Mouse (Mus musculus) limb, embryonic 11.5 days (tissue): Measurements from ENCODE around the gene Mia. TPM values are rescaled to one million over a fixed set of nuclear protein-coding genes. Genes with fewer than 3 reads are reported as not detected.

ENCODE experiments used
- ATAC-seq: fragments of 200-750 bp; cut with Nextera tagmentation; 2 replicates; pipeline ENCODE4 v1.8.0; 2017; ENCODE audit warnings: low read depth; ENCODE audit not compliant: insufficient number of reproducible peaks, low FRiP score, low TSS enrichment
- DNase-seq: peaks from one replicate; pipeline ENCODE4 v3.0.0-alpha.2; 2015; ENCODE audit warnings: low spot score
- H3K27ac ChIP-seq: fragments of 300-500 bp; sonication (generic); replicated peaks from 2 replicates; pipeline ENCODE4 v1.5.1; 2014; ENCODE audit warnings: low read depth, mild to moderate bottlenecking, low read length
- H3K27me3 ChIP-seq: fragments of 300-500 bp; sonication (generic); 2 replicates; pipeline ENCODE4 v1.6.1; 2014; ENCODE audit warnings: mild to moderate bottlenecking, low read length, mixed read lengths; ENCODE audit not compliant: control insufficient read depth, insufficient read depth
- H3K36me3 ChIP-seq: fragments of 300-500 bp; sonication (generic); 2 replicates; pipeline ENCODE4 v1.6.1; 2014; ENCODE audit warnings: mild to moderate bottlenecking, low read length, moderate library complexity, mixed read lengths; ENCODE audit not compliant: control insufficient read depth, insufficient read depth
- H3K4me1 ChIP-seq: fragments of 300-500 bp; sonication (generic); 2 replicates; pipeline ENCODE4 v1.6.1; 2014; ENCODE audit warnings: low read length, mixed read lengths; ENCODE audit not compliant: control insufficient read depth, insufficient read depth
- H3K4me2 ChIP-seq: fragments of 300-500 bp; sonication (generic); 2 replicates; pipeline ENCODE4 v1.6.1; 2014; ENCODE audit warnings: low read depth, mild to moderate bottlenecking, moderate library complexity; ENCODE audit not compliant: severe bottlenecking
- H3K4me3 ChIP-seq: fragments of 300-500 bp; sonication (generic); 2 replicates; pipeline ENCODE4 v1.5.1; 2014; ENCODE audit warnings: low read depth, low read length
- H3K9ac ChIP-seq: fragments of 300-500 bp; sonication (generic); 2 replicates; pipeline ENCODE4 v1.6.1; 2014; ENCODE audit warnings: mild to moderate bottlenecking, low read length
- H3K9me3 ChIP-seq: fragments of 300-500 bp; sonication (generic); 2 replicates; pipeline ENCODE4 v1.6.1; 2016; ENCODE audit warnings: low read length; ENCODE audit not compliant: control insufficient read depth
- WGBS: fragments of 180-500 bp; shearing (Covaris S2); extraction: QIAGEN DNeasy Blood & Tissue Kit; methylation state at CpG from one replicate; pipeline ENCODE4 v1.1.7; 2014; 5-methylcytosine and 5-hydroxymethylcytosine counted together
- polyA plus RNA-seq: library from polyadenylated mRNA; unstranded; fragments of >200 nt; fragmentation: Nextera tagmentation; extraction: Ambion mirVana; gene quantifications from 2 replicates; pipeline ENCODE4 v1.2.1, GENCODE M21; 2014

The Mia gene
- polyA plus RNA-seq, 1 experiment from 2014 or later: 8.7 TPM

GRCm38 (mm10) chr7:27167475-27168094 lies 13.4 kb downstream of the Mia start:
- Histone ChIP-seq H3K36me3 (peaks cover 8% of the 10 kb centered on the region; the same call in 1 of the 2 replicates), H3K27ac (0 out of 2 replicates have a peak overlapping the region, but pooled peaks have one; percentile 36)
- 81% methylated on average over 11 of the region's 11 CpGs for WGBS

DNA sequence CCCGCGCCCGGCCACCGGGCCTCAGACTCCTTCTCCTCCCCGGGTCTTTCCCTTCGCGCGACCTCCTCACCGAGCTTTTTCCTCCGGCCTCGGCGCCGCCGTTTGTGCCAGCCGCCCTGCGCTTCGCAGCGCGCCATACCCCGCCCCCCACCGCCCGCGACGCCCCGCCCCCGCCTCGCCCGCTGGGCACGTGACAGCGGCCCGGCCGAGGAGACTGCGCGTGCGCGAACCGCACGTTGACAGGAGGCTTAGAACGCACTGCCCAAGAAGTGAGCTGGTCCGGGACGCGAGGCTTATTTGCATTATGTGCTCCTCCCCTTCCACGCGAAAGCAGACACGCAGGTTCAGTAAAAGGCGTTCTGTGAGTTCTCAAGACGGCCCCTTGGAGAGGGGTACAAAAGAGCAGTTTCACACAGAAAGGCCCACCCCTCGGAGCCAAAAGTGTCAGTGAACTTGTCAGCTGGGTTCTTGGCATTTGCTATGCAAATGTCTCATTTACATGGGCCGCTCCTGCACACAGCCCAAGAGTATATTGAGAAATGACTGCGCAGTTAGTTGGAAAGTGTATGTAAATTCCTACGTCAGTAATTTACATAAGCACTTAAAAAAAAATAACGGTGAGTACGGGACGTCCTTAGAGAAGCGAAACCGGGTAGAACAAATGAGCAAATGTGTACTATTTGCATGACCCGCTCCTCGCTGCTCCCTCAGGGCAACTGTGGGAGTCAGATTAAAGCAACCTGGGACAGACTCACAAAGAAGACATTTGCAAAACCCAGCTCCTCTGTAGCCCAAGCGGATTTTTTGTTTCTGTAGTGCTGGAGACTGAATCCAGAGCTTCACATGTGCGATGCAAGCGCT lies 14.1 kb downstream of the Mia start, which contains the start of gene Egln2:
TSS of gene Egln2 (minus strand) at position 189 of the 861 bp plus-strand sequence.
- Histone ChIP-seq H3K4me2 (peak within 1 kb of the TSS; percentile 70), H3K9me3 (no peaks in the 10 kb centered on the region), H3K27ac (peak within 1 kb of the TSS; percentile 92), H3K27me3 (no peaks in the 10 kb centered on the region), H3K4me1 (peaks cover 23% of the 10 kb centered on the region), H3K4me3 (peak within 1 kb of the TSS; percentile 73), H3K36me3 (peaks cover 8% of the 10 kb centered on the region), H3K9ac (peak within 1 kb of the TSS; percentile 87)
- ATAC-seq (peak; percentile 71), DNase-seq (peak; percentile 95)
- 2% methylated on average over 53 of the region's 61 CpGs for WGBS

More at GRCm38 (mm10) chr7:27167475-27168094, 13.4 kb downstream of the Mia start:
- no peaks in the 10 kb centered on the region for H3K27me3 ChIP-seq
- no peak for ATAC-seq
- no peaks in the 10 kb centered on the region for H3K9me3 ChIP-seq
- no peak for DNase-seq
- H3K9ac ChIP-seq: peak overlapping the region; percentile 30; the same call in 1 of the 2 replicates
- peak overlapping the region; percentile 73; the same call in 1 of the 2 replicates for H3K4me3 ChIP-seq
- H3K4me1 ChIP-seq: peaks cover 23% of the 10 kb centered on the region
- peak overlapping the region; percentile 70 for H3K4me2 ChIP-seq

DNA sequence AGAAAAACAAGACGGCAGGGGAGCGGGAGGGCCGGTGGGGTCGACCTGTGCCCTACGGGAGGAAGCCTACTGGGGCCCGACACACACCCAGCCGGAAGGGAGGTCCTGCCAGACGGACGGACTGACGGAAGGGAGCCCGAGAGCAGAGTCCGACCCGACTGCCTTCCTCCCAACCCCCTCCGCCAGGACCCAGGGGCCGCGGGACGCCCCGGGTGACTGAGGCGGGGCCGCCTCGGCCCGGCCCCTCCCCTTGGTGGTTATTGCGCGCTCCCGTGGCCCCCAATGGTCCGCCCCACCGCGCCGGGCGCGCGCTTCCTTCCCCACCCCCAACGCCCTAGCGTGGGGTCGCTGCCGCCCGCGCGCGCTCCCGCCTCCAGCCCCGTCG lies 14.7 kb downstream of the Mia start:
- peak overlapping the region; percentile 73 for H3K4me3 ChIP-seq
- peaks cover 8% of the 10 kb centered on the region for H3K36me3 ChIP-seq
- peak overlapping the region; percentile 87 for H3K9ac ChIP-seq
- H3K4me1 ChIP-seq: peaks cover 26% of the 10 kb centered on the region
- DNase-seq (peak; percentile 87), ATAC-seq (peak; percentile 78)
- no peaks in the 10 kb centered on the region for H3K9me3 ChIP-seq
- H3K27me3 ChIP-seq: no peaks in the 10 kb centered on the region
- H3K27ac ChIP-seq: peak overlapping the region; percentile 92
- peak overlapping the region; percentile 70 for H3K4me2 ChIP-seq
- WGBS: 0% methylated on average over 21 of the region's 43 CpGs

DNA sequence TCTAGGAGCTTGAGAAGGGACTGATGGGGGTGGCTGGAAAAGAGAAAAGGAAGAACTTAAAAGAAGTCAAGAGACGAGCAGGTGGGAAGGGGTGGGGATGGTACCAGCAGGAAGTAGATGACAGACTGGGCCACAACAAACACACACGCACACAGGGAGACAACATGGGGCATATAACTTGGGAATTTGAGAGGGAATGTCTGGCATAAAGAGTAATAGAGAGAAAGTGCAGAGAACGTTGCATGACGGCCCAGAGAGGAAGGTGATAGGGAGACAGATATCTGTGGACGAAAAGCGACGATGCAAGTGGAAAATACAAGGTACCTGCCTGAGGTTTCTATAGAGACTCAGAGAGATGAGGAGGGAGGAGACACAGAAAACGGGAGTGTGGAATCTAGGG lies 15.3 kb downstream of the Mia start:
- H3K9me3 ChIP-seq: no peaks in the 10 kb centered on the region
- DNase-seq (no peak), ATAC-seq (no peak)
- peak overlapping the region; percentile 87 for H3K9ac ChIP-seq
- H3K36me3 ChIP-seq: peaks cover 8% of the 10 kb centered on the region
- H3K4me1 ChIP-seq: peaks cover 26% of the 10 kb centered on the region
- H3K27me3 ChIP-seq: no peaks in the 10 kb centered on the region
- H3K4me2 ChIP-seq: peak overlapping the region; percentile 70
- H3K4me3 ChIP-seq: peak overlapping the region; percentile 73
- H3K27ac ChIP-seq: peak overlapping the region; percentile 92
- WGBS: 4% methylated on average over 8 of the region's 8 CpGs

GRCm38 (mm10) chr7:27165007-27165655 lies 15.8 kb downstream of the Mia start:
- Histone ChIP-seq H3K9ac (peak overlapping the region; percentile 87), H3K9me3 (no peaks in the 10 kb centered on the region), H3K4me1 (peaks cover 26% of the 10 kb centered on the region), H3K27me3 (no peaks in the 10 kb centered on the region), H3K4me2 (peak overlapping the region; percentile 70), H3K36me3 (peaks cover 8% of the 10 kb centered on the region), H3K27ac (0 out of 2 replicates have a peak overlapping the region, but pooled peaks have one; percentile 92), H3K4me3 (peak overlapping the region; percentile 73)
- DNase-seq (no peak), ATAC-seq (no peak)
- WGBS: 71% methylated on average over 23 of the region's 23 CpGs

GRCm38 (mm10) chr7:27164112-27164947 lies 16.6 kb downstream of the Mia start:
- Histone ChIP-seq H3K27ac (no peak overlapping the region), H3K9ac (0 out of 2 replicates have a peak overlapping the region, but pooled peaks have one; percentile 18), H3K4me2 (peak overlapping the region; percentile 70), H3K9me3 (no peaks in the 10 kb centered on the region), H3K4me1 (peaks cover 26% of the 10 kb centered on the region), H3K36me3 (peaks cover 8% of the 10 kb centered on the region), H3K4me3 (peak overlapping the region; percentile 11; the same call in 1 of the 2 replicates), H3K27me3 (no peaks in the 10 kb centered on the region)
- DNase-seq (no peak), ATAC-seq (no peak)
- WGBS: 83% methylated on average over 33 of the region's 33 CpGs

DNA sequence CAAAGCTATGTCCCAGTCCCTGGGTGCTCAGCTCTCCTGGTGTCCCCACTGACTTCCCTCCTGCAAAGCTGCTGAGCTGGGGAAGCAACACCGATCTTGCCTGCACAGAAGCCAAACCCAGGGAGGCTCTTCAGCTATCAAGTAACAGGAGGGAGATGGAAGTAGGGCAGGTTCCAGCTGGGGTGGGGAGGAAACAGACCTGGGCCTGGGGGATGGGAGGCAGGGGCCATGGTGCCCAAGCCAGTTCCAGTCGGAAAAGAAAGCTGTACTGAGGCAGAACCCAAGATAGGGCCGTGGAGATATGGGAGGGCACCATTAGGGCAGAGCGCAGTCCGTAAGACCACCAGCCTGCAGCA lies 17.5 kb downstream of the Mia start:
- peaks cover 26% of the 10 kb centered on the region for H3K4me1 ChIP-seq
- H3K9ac ChIP-seq: no peak overlapping the region
- no peaks in the 10 kb centered on the region for H3K27me3 ChIP-seq
- ATAC-seq (no peak), DNase-seq (no peak)
- H3K27ac ChIP-seq: no peak overlapping the region
- peaks cover 9% of the 10 kb centered on the region for H3K36me3 ChIP-seq
- 84% methylated on average over 5 of the region's 5 CpGs for WGBS
- H3K4me3 ChIP-seq: no peak overlapping the region
- no peak overlapping the region for H3K4me2 ChIP-seq
- H3K9me3 ChIP-seq: no peaks in the 10 kb centered on the region
